ENCODE assay signal across 8 mouse cellular contexts in genomic region chr4:150033261-150033671, GRCm38 (mm10). TPM values are rescaled to one million over a fixed set of nuclear protein-coding genes. Genes with fewer than 3 reads are reported as not detected.
DNase-seq lines count a peak whose midpoint lies in the region; ATAC-seq and TF ChIP-seq lines count a peak whose summit lies in the region.

No protein-coding gene starts in this region.

- 0 out of 2 replicates have a peak overlapping the region, but pooled peaks have one; percentile 18 for H3K9ac ChIP-seq in kidney, postnatal 0 days (ENCODE audit: low read depth, low read length)
- H3K9ac ChIP-seq in heart, postnatal 0 days (replicated peaks; ENCODE audit: low read depth, low read length): no peak overlapping the region
- H3K9ac ChIP-seq in midbrain, embryonic 13.5 days (replicated peaks): peak overlapping the region; percentile 10; the same call in 1 of the 2 replicates

- TF ChIP-seq CTCF in kidney, postnatal 0 days (IDR thresholded peaks at IDR 0.05; ENCODE audit: low read depth): no peak
- peak; percentile 17; the same call in 1 of the 2 replicates for TF ChIP-seq CTCF in heart, postnatal 0 days (IDR thresholded peaks at IDR 0.05; ENCODE audit: low read depth)
- no peak for TF ChIP-seq CTCF in thymus, adult 2 months (IDR thresholded peaks at IDR 0.05; ENCODE audit: borderline replicate concordance, control insufficient read depth, extremely low read depth, insufficient read depth, low read length, poor library complexity)

- peaks cover 5% of the 10 kb centered on the region; the same call in 1 of the 2 replicates for H3K4me1 ChIP-seq in kidney, postnatal 0 days (replicated peaks; ENCODE audit: insufficient read depth, low read length)
- peaks cover 6% of the 10 kb centered on the region for H3K4me1 ChIP-seq in heart, postnatal 0 days (ENCODE audit: control insufficient read depth, insufficient read depth)
- peaks cover 41% of the 10 kb centered on the region for H3K4me1 ChIP-seq in midbrain, embryonic 13.5 days (replicated peaks)
- H3K4me1 ChIP-seq in thymus, adult 2 months (replicated peaks; ENCODE audit: control insufficient read depth, insufficient read depth, low read length): peaks cover 20% of the 10 kb centered on the region

- DNase-seq in kidney, postnatal 0 days (ENCODE audit: low spot score): peak; percentile 17
- no peak for DNase-seq in kidney, postnatal 25 days
- peak; percentile 69 for DNase-seq in embryo, embryonic 10 days (ENCODE audit: low spot score)
- DNase-seq in heart, postnatal 0 days (ENCODE audit: low spot score): no peak
- no peak for DNase-seq in thymus, adult 2 months
- no peak for DNase-seq in spleen, postnatal 10 days (ENCODE audit: low spot score in 2 of 2)
- no peak for DNase-seq in adipocyte (ENCODE audit: low spot score)

- peak; percentile 26; the same call in 1 of the 2 replicates for ATAC-seq in kidney, postnatal 0 days (replicated peaks; ENCODE audit: low FRiP score, low read depth)
- ATAC-seq in heart, postnatal 0 days (ENCODE audit: insufficient read depth, low read depth): 0 out of 2 replicates have a peak, but pooled peaks have one; percentile 20
- peak; percentile 70 for ATAC-seq in midbrain, embryonic 13.5 days

- H3K27ac ChIP-seq in kidney, postnatal 0 days: no peak overlapping the region
- no peak overlapping the region for H3K27ac ChIP-seq in heart, postnatal 0 days (ENCODE audit: low read depth)
- H3K27ac ChIP-seq in midbrain, embryonic 13.5 days: no peak overlapping the region
- no peak overlapping the region for H3K27ac ChIP-seq in thymus, adult 2 months (ENCODE audit: control insufficient read depth, insufficient read depth, low read length)

- no peak for TF ChIP-seq EP300 in heart, postnatal 0 days (IDR thresholded peaks at IDR 0.05; ENCODE audit: low read depth)

- no peaks in the 10 kb centered on the region for H3K9me3 ChIP-seq in kidney, postnatal 0 days (replicated peaks; ENCODE audit: low read length)
- H3K9me3 ChIP-seq in heart, postnatal 0 days (replicated peaks; ENCODE audit: control insufficient read depth, low read length): no peaks in the 10 kb centered on the region
- H3K9me3 ChIP-seq in midbrain, embryonic 13.5 days: no peaks in the 10 kb centered on the region

- H3K36me3 ChIP-seq in kidney, postnatal 0 days (ENCODE audit: insufficient read depth, low read length): no peaks in the 10 kb centered on the region
- H3K36me3 ChIP-seq in heart, postnatal 0 days (replicated peaks; ENCODE audit: control insufficient read depth, insufficient read depth, low read length): no peaks in the 10 kb centered on the region
- no peaks in the 10 kb centered on the region for H3K36me3 ChIP-seq in midbrain, embryonic 13.5 days
- no peaks in the 10 kb centered on the region for H3K36me3 ChIP-seq in thymus, adult 2 months (ENCODE audit: control insufficient read depth, insufficient read depth, low read length)

- WGBS in kidney, postnatal 0 days: under 1% methylated on average over 25 of the region's 31 CpGs
- 5% methylated on average over 30 of the region's 31 CpGs for WGBS in heart, postnatal 0 days
- under 1% methylated on average over 31 of the region's 31 CpGs for WGBS in midbrain, embryonic 13.5 days
- WGBS in thymus, adult 2 months: 12% methylated on average over 31 of the region's 31 CpGs

- peak overlapping the region; percentile 21; the same call in 1 of the 2 replicates for H3K4me3 ChIP-seq in kidney, postnatal 0 days (replicated peaks; ENCODE audit: low read depth, low read length)
- peak overlapping the region; percentile 29 for H3K4me3 ChIP-seq in heart, postnatal 0 days (ENCODE audit: low read depth, low read length)
- H3K4me3 ChIP-seq in midbrain, embryonic 13.5 days (replicated peaks): peak overlapping the region; percentile 26
- no peak overlapping the region for H3K4me3 ChIP-seq in thymus, adult 2 months (ENCODE audit: control insufficient read depth, insufficient read depth, low read length)

- H3K4me2 ChIP-seq in kidney, postnatal 0 days (ENCODE audit: low read length): peak overlapping the region; percentile 48
- peak overlapping the region; percentile 53 for H3K4me2 ChIP-seq in heart, postnatal 0 days (ENCODE audit: low read depth, low read length)
- H3K4me2 ChIP-seq in midbrain, embryonic 13.5 days (replicated peaks): peak overlapping the region; percentile 53

- H3K27me3 ChIP-seq in kidney, postnatal 0 days (ENCODE audit: insufficient read depth, low read length): peaks cover 55% of the 10 kb centered on the region
- peaks cover 66% of the 10 kb centered on the region for H3K27me3 ChIP-seq in heart, postnatal 0 days (ENCODE audit: control insufficient read depth, insufficient read depth, low read length)
- peaks cover 77% of the 10 kb centered on the region for H3K27me3 ChIP-seq in midbrain, embryonic 13.5 days
- H3K27me3 ChIP-seq in thymus, adult 2 months (ENCODE audit: control insufficient read depth, insufficient read depth, low read length): peaks cover 14% of the 10 kb centered on the region; the same call in 1 of the 2 replicates

- TF ChIP-seq POLR2A in thymus, adult 2 months (IDR thresholded peaks at IDR 0.05; ENCODE audit: control insufficient read depth, extremely low read depth, insufficient read depth, low read length, poor library complexity): no peak

RNA-seq across cellular contexts. Expression of gene H6pd, which starts 24.4 kb away (rescaled TPM):
- 27.2 and 27.8 TPM in 2 replicates for polyA plus RNA-seq in kidney, postnatal 0 days (2015; fragmentation: Nextera tagmentation; extraction: Ambion mirVana)
- 25.7 and 35.2 TPM in 2 replicates for total RNA-seq in heart, postnatal 0 days (2014; rRNA removed; ENCODE audit: low replicate concordance)
- polyA plus RNA-seq in heart, postnatal 0 days (2015; fragmentation: Nextera tagmentation; extraction: Ambion mirVana): 7.1 and 7.3 TPM in 2 replicates
- 1.7 and 1.9 TPM in 2 replicates for polyA plus RNA-seq in midbrain, embryonic 13.5 days (2015; fragmentation: Nextera tagmentation; extraction: Ambion mirVana)
- polyA plus RNA-seq in thymus, adult 2 months (2012; rRNA removed): 138 and 152 TPM in 2 replicates

RNA-seq across cellular contexts. Expression of gene Gpr157, which starts 53.9 kb away (rescaled TPM):
- polyA plus RNA-seq in kidney, postnatal 0 days (2015; fragmentation: Nextera tagmentation; extraction: Ambion mirVana): 0.18 and 0.28 TPM in 2 replicates
- total RNA-seq in heart, postnatal 0 days (2014; rRNA removed; ENCODE audit: low replicate concordance): 15.0 and 23.3 TPM in 2 replicates
- polyA plus RNA-seq in heart, postnatal 0 days (2015; fragmentation: Nextera tagmentation; extraction: Ambion mirVana): 4.3 and 4.5 TPM in 2 replicates
- polyA plus RNA-seq in midbrain, embryonic 13.5 days (2015; fragmentation: Nextera tagmentation; extraction: Ambion mirVana): 0.15 and 0.26 TPM in 2 replicates
- polyA plus RNA-seq in thymus, adult 2 months (2012; rRNA removed): 7.4 TPM in 2 replicates

Comparison
In these comparisons a context has a peak if more than half of its experiments do, and no peak if none do; other contexts are left out.
1. DNase-seq: peak in kidney, postnatal 0 days (single experiment) and embryo, embryonic 10 days (single experiment); none in kidney, postnatal 25 days (0 of 2), heart, postnatal 0 days (single experiment), thymus, adult 2 months (single experiment), spleen, postnatal 10 days (0 of 2) and adipocyte (single experiment).
2. ATAC-seq: peak in every context shown above with its lines; median percentile 70 in midbrain, embryonic 13.5 days; 26 in kidney, postnatal 0 days; 20 in heart, postnatal 0 days.
3. Peak in every context shown above with its lines, with median percentiles within 50 percentile points of each other: H3K4me2 ChIP-seq.